Mouse (Mus musculus) thymus, postnatal 25 days (tissue): ENCODE results near the gene Qtrt1.

Source experiments
- DNase-seq: peaks from one replicate; pipeline ENCODE4 v3.0.0; 2022

The Qtrt1 gene

GRCm38 (mm10) chr9:21424631-21425555 is 13.3 kb downstream of the Qtrt1 start, which contains the start of gene Dnm2:
TSS of gene Dnm2 (plus strand) at chr9:21424908.
- DNase-seq, result peak; percentile 100

- no peak for DNase-seq
Observed at GRCm38 (mm10) chr9:21425556-21425945, 13.9 kb downstream of the Qtrt1 start.

- DNase-seq, result peak; percentile 32
Observed at GRCm38 (mm10) chr9:21426013-21426412, 14.4 kb downstream of the Qtrt1 start.

DNA sequence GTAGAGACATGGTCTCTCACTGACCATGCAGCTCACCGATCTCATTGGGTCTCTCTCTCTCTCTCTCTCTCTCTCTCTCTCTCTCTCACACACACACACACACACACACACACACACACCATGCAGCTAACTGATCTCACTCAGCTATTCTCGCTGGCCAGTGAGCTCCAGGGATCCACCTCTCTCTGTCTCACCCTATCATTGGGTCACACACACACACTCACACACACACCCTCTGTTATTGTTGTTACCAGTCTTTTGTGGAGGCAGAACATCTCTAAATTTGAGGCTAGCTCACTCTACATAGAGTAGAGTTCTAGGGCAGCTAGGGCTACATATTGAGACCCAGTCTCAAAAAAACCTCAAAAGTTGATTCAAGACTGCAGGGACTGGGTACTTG is 14.9 kb downstream of the Qtrt1 start:
- no peak for DNase-seq

DNA sequence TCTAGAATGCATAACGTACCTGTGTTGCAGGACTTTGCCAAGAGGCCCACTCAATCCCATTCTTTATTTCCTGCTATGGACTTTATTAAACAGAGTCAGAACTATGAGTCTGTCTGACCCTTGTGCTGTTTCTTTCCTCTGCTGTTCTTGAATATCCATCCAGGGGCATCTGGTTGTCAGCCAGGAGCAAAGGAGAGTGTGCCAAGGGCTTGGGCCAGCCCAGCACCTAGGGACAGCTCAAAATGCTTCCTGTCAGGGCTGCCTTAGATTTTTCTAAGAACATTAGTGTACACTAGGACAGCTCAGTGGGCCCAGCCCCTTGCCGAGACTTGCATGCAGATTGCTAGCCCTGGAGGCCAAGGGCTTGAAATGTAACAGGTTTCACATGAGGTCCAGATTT is 16.1 kb downstream of the Qtrt1 start:
- no peak for DNase-seq

- no peak for DNase-seq
Observed at GRCm38 (mm10) chr9:21428178-21428577, 16.5 kb downstream of the Qtrt1 start.

GRCm38 (mm10) chr9:21430724-21431123 is 19.1 kb downstream of the Qtrt1 start:
- DNase-seq, result no peak

DNA sequence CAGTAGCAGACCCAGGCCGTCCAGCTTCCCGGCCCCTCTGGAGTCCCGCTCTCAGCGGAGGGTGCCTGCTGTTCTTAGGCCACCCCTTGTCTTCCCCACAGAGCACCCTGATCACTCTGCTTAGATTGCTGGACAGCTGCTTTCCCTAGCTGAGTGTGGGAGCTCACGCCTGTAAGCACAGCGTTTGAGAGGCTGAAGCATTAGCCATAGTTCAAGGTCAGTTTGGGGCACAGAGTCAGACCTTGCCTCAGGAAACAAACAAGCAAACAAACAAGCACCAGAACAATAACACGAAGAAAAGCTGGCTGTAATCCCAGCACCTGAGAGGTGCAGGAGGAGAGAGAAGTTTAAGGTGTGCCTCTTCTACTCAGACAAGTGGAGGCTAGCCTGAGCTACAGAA is 20.4 kb downstream of the Qtrt1 start:
- DNase-seq, result no peak

GRCm38 (mm10) chr9:21433766-21434165 is 22.1 kb downstream of the Qtrt1 start:
- no peak for DNase-seq

- no peak for DNase-seq
Observed at GRCm38 (mm10) chr9:21434410-21434809, 22.8 kb downstream of the Qtrt1 start.

DNA sequence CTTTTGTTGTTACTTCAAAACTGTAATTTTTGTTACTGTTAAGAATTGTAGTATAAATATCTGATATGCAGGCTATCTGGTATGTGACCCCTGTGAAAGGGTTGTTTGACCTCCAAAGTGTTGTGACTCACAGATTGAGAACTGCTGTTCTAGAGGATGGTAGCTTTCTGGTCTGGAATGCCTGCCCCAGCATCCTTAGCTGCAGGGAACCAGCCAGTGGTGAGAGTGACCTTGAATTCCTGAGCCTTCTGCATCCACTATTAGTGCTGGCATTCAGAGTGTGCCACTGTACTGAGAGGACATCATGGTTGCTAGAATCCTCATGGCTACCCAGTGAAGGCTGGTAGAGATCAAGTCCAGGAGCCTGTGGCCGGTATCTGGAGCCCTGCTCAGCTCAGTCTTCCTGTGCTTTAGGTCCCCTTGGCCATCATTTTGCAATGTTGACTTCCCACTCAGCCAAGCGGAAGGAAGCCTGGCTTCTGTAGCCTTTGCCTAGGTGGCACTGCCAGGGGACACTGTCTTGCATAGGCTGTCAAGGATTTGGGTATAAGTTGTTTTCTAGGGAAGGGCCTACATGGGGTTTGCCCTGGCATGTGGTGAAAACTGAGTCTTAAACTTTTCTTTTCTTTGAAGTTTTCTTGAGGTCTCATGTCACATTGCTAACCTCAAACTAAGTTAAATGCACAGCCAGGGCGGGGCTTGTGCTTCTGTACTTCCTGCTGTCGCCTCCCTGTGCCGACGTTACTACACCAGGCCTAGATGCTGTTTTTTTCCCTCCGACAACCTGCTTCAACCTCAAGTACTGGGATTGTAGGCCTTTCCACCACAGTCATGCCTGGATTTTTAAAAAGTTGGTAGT is 24.4 kb downstream of the Qtrt1 start:
- DNase-seq, result peak; percentile 83

DNA sequence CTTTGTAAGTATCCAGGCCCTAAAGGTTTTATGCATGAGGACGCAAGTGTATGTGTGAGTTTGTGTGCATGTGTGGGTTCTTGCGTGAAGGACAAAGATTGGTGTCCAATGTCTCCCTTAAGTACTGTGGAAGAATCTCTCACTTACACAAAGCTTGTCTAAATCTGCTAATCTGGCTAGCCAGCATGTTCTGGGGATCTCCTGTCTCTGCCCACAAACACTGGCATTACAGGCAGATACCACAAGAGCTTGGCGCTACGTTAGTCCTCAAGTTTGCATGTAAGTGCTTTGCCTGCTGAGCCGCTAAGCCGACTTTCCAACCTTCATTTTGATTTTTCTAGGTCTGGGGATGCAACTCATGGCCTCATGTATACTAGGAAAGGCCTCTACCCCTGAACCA is 25.9 kb downstream of the Qtrt1 start:
- DNase-seq, result no peak

- no peak for DNase-seq
Observed at GRCm38 (mm10) chr9:21438219-21438618, 26.6 kb downstream of the Qtrt1 start.

GRCm38 (mm10) chr9:21439456-21439855 is 27.8 kb downstream of the Qtrt1 start:
- no peak for DNase-seq

GRCm38 (mm10) chr9:21439914-21440313 is 28.3 kb downstream of the Qtrt1 start:
- DNase-seq, result no peak

DNA sequence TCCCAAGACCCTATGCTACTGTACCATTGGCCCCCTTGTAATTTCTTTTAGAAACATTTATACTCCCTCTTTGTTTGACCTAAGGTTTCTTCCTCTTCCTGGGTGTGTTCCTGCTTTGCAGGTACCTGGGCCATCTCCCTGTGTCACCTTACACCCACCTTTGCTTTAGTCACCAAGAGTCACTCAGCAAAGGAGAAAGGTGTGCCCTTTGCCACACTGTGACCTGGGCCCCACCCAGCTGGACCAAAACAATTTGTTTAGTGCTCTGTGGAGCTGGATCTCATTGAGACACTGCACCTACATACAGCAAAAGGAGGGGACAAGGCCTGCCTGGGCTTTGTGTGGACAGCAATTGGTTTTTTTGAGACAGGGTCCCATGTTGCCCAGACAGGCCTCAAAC is 28.8 kb downstream of the Qtrt1 start:
- DNase-seq, result no peak

GRCm38 (mm10) chr9:21443853-21444252 is 32.2 kb downstream of the Qtrt1 start:
- no peak for DNase-seq

DNA sequence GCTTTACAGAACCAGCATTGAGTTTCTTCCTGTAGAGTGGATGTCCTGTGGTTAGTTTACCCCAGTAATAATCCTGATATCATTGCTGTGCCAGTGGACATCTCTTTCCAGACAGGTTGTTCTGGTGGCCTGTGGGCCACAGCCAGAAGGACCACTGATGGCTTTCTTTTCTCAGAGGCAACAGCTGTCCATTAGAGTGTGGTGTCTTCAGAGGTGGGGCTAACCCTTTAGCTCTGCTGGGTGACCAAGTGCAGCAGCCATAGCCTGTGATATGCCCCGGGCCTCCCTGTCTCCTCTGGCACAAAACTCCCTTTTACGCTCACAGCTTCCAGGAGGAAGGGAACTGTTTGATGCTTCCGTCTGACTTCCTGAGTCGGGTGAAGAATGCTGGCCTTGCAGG is 32.9 kb downstream of the Qtrt1 start:
- no peak for DNase-seq

DNA sequence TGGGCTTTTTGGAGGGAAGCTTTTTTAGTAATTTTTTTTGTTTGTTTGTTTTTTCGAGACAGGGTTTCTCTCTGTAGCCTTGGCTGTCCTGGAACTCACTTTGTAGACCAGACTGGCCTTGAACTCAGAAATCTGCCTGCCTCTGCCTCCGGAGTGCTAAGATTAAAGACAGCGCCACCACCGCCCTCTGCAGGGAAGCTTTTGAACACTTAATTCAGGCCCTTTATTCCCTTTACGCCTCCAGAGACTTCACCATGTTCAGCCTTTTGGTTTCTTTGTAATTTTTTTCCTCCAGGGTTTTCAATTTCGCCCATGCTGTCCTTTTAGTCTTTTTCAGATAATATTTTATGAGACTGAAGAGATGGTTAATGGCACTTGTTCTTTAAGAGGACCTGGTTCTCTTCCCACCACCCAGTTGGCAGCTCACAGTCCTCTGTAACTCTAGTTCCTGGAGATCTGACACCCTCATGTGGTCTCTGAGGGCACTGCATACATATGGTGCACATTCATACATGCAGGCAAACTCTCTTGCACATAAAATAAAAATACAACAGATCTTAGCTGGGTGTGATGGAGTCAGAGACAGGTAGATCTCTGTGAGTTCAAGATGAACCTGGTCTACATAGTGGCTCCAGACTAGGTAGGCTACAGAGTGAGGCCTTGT is 33.6 kb downstream of the Qtrt1 start:
- DNase-seq, result no peak

- DNase-seq, result no peak
Observed at GRCm38 (mm10) chr9:21447778-21448177, 36.1 kb downstream of the Qtrt1 start.

DNA sequence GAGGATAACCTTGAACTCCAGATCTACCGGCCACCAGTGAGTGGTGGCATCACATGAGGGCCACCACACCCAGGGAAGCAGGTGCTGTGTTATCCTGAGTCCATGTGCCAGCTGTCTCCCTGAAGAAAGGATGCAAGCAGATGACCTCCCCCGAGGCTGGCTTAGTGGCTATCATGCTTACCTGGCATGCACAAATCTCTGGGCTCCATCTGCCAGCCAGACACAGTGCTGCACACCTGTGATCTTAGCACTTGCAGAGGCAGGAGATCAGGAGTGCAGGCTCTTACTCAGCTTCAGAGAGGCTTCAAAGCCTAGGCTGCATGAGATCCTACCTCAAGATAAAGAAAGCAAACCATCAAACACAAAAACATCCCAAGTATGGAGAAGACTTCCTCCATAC is 38.1 kb downstream of the Qtrt1 start:
- DNase-seq, result peak; percentile 47

DNA sequence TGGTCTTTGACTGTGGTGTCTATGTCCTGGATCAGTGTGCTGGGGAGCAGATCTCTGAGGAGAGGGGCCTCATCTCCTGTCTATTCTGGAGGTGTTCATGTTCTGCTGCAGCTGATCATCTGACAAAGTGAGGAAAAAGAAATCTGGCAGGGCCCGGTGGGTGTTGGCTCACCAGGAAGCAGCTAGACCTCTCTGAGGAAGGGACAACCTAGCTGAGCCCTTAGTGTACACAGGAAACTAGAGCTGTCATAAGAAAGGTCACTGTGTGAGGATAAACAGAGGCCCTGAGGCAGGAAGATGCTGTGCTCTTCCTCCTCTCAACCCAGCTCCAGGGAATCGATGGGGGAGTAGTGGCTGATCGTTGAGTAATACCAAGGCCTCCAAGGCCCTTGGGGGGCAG is 38.6 kb downstream of the Qtrt1 start:
- no peak for DNase-seq

DNA sequence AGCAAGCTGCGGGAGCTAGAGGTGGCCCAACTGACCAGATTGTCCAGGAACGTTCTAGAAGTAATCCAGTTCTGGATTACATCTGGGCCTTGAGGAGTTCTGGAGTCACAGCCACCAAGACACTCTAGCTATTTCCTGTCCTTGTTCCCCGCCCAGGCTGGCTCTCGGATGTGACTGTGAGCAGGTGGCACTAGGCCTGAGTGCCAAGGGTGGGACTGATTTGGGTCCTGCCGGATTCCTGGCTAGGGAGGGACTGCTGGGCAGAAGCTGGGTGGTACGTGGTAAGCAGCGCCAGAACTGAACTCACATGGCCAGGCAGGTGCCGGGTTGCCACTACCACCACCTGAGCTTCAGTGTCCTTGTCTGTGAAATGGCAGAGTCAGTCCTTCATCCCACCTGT is 39.8 kb downstream of the Qtrt1 start:
- no peak for DNase-seq
